Mouse (Mus musculus) cerebellum, adult 2 months (tissue): ENCODE data around the gene Pfkfb1.

Experiments used
- CTCF ChIP-seq: fragments of 200-500 bp; IDR thresholded peaks from 2 replicates; pipeline ENCODE4 v1.5.1; 2011; ENCODE audit warnings: low read depth, mild to moderate bottlenecking, control low read depth, low read length, moderate library complexity, borderline replicate concordance; ENCODE audit not compliant: insufficient read depth
- POLR2A ChIP-seq: fragments of 200-500 bp; IDR thresholded peaks from 2 replicates; pipeline ENCODE4 v1.6.1; 2011; ENCODE audit warnings: low read length, control low read depth, borderline replicate concordance; ENCODE audit not compliant: insufficient read depth

GRCm38 (mm10) chrX:150564644-150565357 is 23.2 kb upstream of the Pfkfb1 start:
- TF ChIP-seq CTCF (no peak), POLR2A (no peak)
